Mouse (Mus musculus) lung, postnatal 14 days (tissue): ENCODE measurements around the gene Fam20c.

ENCODE experiments used
- DNase-seq: peaks from one replicate; pipeline ENCODE4 v3.0.0; 2021

Gene Fam20c

DNA sequence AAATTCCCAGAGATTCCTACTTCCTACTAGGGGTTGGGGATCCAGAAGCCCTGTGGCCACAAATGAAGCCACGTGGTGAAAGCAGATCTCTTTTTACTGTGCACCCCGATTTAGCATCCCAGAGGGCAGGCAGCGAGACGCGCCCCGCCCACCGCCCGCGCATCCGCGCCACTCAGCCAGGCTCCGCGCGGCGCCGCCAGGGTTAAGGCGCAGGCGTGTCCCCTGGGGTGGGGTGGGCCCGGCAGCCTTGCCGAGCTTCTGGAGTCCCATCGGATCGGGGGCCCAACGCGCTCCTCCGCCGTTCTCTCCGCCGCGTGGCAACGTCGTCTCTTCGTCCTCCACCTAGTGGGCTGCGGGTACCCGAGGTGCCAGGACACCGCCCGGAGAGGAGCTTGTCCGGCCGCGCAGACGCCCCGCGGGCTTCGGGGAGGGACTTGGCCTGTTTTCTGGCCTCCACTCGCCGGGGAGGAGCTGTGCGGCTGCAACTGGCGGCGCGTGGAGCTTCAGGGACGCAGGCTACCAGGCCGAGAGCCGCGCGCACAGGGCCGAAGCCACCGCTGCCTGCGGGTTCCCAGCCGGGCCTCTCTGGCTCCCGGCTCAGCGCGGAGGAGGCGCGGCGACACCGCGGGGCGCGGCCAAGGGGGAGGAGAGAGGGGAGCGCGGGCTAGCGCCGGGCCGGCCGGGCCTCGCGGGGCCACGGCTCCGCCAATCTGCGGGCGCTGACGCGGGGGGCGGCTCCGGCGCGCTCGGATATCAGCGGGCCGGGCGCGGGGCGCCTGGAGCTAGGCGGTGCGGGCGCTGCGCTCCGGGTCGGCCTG lies at the start of gene Fam20c:
Fam20c (plus strand) TSS at position 212 of the 818 bp plus-strand sequence.
- DNase-seq: peak; percentile 72

GRCm38 (mm10) chr5:138707367-138707766 lies 46.9 kb upstream of the Fam20c start:
- DNase-seq: no peak

DNA sequence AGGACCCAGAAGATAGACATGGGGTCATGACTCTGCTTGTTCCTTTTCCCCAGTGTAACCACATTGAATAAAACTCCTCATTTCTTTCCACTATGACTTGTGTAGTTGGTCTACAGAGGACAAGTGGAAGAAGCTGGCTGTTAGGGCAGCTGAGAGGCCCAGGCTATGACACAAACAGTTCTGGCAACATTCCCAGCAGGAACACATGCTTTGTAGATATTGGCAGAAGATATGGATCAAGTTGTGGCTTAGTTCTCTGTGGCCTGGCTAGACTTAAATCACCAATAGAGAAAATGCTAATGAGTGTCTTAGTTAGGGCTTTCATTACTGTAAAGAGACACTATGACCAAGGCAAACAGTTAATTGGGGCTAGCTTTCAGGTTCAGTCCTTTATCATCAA lies 45.7 kb upstream of the Fam20c start:
- no peak for DNase-seq

- DNase-seq: no peak
Measured at GRCm38 (mm10) chr5:138715561-138716095, 38.7 kb upstream of the Fam20c start.

GRCm38 (mm10) chr5:138720329-138721190 lies 33.8 kb upstream of the Fam20c start:
- no peak for DNase-seq

DNA sequence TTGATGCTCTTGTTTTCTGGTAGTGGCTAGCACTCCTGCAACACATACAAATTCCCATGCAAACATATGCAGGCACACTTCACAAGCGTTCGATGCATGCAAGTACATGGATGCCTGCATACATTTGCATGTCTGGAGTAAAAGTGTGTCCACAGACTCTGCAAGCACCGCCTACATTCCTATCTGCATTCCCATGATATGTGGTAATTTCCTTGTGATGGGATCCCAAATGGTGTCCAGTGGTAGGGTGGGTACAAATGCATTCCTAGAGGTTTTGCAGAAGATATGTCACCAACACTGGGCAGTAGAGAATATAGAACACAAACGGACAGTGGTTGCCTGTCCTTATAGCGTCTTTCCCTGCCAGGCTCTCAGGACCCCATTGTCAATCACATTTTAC lies 29.9 kb upstream of the Fam20c start:
- no peak for DNase-seq

- no peak for DNase-seq
Measured at GRCm38 (mm10) chr5:138725151-138725550, 29.2 kb upstream of the Fam20c start.

GRCm38 (mm10) chr5:138730863-138731262 lies 23.5 kb upstream of the Fam20c start:
- peak; percentile 1 for DNase-seq

DNA sequence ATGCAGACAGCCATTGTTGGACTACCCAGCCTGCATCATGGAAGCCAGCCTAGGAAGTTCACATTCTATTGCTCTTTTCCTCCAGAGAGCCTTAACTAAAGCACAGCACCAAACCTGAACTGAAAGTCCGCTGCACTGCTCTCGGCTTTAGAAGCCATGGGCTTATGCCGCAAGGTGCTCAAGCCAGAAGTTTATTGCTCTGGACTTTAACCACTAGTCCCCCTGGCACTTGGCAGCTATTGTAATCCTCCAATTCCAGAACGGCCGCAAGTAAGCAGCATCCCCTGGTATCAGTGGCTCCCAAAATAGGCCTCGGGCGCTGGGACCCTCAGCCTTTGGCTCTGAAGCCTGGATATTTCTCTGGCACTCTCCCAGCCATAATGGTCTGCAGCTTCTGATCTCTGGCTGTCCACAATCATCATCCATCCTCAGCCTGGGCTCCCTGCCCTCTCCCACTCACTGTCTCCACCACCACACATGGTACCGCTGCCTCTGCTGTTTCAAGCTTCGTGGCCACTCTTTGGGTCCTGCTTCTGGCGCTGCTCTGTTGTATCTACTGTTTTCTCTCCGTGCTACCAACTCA lies 20.9 kb upstream of the Fam20c start:
- no peak for DNase-seq

GRCm38 (mm10) chr5:138734018-138734417 lies 20.3 kb upstream of the Fam20c start:
- DNase-seq: no peak

GRCm38 (mm10) chr5:138735201-138735757 lies 19.0 kb upstream of the Fam20c start:
- DNase-seq: no peak

- DNase-seq: no peak
Measured at GRCm38 (mm10) chr5:138740150-138740549, 14.2 kb upstream of the Fam20c start.

DNA sequence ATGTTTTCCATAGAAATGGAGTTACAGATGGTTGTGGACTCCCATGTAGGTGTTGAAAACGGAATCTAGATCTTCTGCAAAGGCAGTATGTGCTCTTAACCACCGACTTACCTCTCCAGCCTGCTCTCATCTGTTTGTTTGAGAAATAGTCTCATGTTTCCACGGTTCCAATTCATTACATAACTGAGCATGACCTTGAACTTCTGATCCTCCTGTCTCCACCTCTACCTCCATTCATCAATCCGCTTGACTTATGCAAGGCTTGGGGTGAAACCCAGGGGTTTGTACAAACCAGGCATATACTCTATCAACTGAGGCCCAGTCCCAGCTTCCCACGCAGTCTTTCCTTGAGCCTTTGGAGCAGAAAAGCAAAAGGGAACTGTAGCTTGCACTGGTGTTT lies 12.8 kb upstream of the Fam20c start:
- DNase-seq: no peak

GRCm38 (mm10) chr5:138742281-138742680 lies 12.0 kb upstream of the Fam20c start:
- DNase-seq: no peak

GRCm38 (mm10) chr5:138743631-138744030 lies 10.7 kb upstream of the Fam20c start:
- no peak for DNase-seq

GRCm38 (mm10) chr5:138745378-138746099 lies 8.8 kb upstream of the Fam20c start:
- no peak for DNase-seq

GRCm38 (mm10) chr5:138753269-138753668 lies 1.0 kb upstream of the Fam20c start:
- DNase-seq: no peak

GRCm38 (mm10) chr5:138753946-138754302 lies 390 bp upstream of the Fam20c start:
- DNase-seq: no peak

- DNase-seq: no peak
Measured at GRCm38 (mm10) chr5:138755121-138755452, 773 bp downstream of the Fam20c start.

GRCm38 (mm10) chr5:138755453-138756301 lies 1.4 kb downstream of the Fam20c start:
- peak; percentile 18 for DNase-seq

DNA sequence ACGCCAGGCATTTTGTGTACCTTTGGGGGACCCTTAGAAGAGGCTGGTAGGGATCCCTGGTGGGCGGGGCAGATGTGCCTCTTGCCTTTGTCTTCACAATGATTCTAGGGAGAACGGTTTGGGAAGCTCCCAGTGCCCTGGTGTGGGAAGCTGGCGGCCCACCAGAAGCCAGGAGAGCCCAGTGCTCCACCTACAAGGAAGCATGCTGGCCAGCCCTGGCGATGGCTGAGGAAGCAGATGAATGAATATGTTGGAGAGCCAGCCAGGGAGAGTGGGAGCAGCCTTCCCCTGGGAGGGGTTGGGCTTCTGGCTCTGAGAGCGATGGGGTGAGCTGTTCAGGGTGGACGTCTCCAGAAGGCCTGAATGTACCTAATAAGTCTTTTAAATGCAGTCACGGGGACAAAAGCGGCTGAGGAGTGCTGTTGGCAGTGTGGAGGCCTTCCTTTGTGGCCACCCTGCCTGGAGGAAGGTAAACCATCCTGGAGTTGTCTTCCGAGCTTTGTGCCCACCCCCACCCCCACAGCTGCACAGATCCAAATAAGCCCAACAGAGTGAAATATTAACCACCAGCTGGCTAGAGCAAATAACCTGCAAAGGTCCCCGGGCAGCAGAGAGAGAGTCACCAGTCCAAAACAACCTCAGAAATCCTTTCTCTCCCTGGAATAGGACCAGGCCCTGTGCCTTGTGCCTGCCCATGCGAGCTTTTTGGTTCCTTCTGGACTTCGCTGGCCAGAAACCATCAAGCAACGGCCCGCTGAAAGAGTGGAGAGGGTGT lies 2.2 kb downstream of the Fam20c start:
- no peak for DNase-seq
